Mouse (Mus musculus) Patski (cell line): Measurements from ENCODE around the gene Fam129a. TPM values are rescaled to one million over a fixed set of nuclear protein-coding genes. Genes with fewer than 3 reads are reported as not detected.

Source experiments
- ATAC-seq: fragments of 100-300 bp; one replicate; pipeline ENCODE4 v1.8.0; 2021
- CTCF ChIA-PET: fragments of 350-600 bp; sonication (Branson Sonifier 250); formaldehyde crosslinking; loops from one replicate; lab custom pipeline; 2022; ENCODE audit warnings: inconsistent platforms; lab: Charles Lee
- POLR2A ChIA-PET: fragments of 350-600 bp; sonication (Branson Sonifier 250); formaldehyde crosslinking; loops from one replicate; lab custom pipeline; 2022; ENCODE audit warnings: antibody characterized with exemption, inconsistent platforms; lab: Charles Lee
- DNase-seq: peaks from one replicate; pipeline ENCODE4 v3.0.0-alpha.2; 2011; ENCODE audit warnings: low read depth, low spot score
- H3K27me3 ChIP-seq: fragments of 371-371 bp; one replicate; pipeline ENCODE4 v1.5.1; 2021
- CTCF ChIP-seq: fragments of 100-300 bp; IDR thresholded peaks from one replicate; pipeline ENCODE4 v1.5.1; 2021
- in situ Hi-C: fragments of 300-500 bp; cut with MboI; formaldehyde crosslinking; loops from 3 replicates; pipeline ENCODE4 v1.11.1; 2018; ENCODE audit warnings: low pct_unique_long_range_greater_than_20kb, mixed read lengths
- polyA plus RNA-seq: library from polyadenylated mRNA; unstranded; gene quantifications from one replicate; pipeline ENCODE4 v1.2.3, GENCODE M21; 2021

Gene Fam129a
- polyA plus RNA-seq, 1 experiment from 2014 or later: 0.27 TPM

DNA sequence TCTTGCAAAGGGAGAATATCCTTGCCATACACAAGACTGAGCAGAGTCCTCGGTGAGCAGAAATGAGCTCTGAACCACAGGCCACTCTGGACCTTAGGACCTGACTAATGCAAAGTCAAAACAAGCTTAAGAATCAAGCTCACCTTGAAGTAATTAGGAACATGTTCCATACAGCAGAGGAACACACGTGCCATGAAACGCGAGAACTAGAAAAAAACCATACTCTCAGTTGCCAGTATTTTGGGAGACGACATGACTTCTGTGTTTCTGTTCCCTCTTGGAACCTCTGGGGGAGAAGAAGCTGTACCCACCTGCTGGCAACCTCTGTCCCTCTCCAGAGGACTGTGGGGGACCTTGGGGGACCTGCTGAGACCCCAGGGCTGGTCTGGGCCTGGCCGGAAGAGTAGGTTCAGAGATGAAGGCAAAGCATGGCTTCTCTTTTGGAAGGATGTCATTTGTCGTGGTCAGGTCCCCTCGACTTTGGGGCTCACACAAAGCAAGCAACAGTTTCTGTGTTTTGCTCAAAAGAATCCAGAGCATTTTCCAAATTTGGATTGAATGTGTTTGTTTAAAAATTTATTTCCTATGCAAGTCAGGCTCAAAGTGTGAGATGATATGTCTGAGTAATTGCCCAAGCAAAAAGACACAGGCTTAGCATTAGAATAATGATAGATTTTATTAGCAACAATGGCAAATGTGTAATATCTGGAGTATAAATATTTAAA, 12.6 kb downstream of the Fam129a start:
- no peaks in the 10 kb centered on the region for H3K27me3 ChIP-seq
- DNase-seq (no peak), ATAC-seq (no peak)
- in situ Hi-C loops: no loop called here
- POLR2A ChIA-PET: no interaction called here
- no peak for TF ChIP-seq CTCF
- CTCF ChIA-PET: no interaction called here

DNA sequence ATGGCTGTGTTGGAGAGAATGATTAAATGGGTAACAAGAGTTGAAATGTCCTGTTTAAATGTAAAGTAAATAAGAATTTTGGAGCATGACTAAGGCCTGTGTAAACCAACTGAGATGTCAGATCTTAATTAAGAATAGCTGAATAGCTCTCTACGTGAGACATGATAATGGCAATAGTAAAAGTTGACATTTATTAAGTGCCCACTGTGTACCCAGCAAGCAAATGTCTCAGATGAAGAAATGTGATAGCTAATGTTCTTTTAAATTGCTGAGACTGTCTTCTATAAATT, 13.1 kb downstream of the Fam129a start:
- POLR2A ChIA-PET: no interaction called here
- no peak for TF ChIP-seq CTCF
- ATAC-seq (no peak), DNase-seq (no peak)
- CTCF ChIA-PET: no interaction called here
- in situ Hi-C loops: no loop called here
- H3K27me3 ChIP-seq: no peaks in the 10 kb centered on the region

DNA sequence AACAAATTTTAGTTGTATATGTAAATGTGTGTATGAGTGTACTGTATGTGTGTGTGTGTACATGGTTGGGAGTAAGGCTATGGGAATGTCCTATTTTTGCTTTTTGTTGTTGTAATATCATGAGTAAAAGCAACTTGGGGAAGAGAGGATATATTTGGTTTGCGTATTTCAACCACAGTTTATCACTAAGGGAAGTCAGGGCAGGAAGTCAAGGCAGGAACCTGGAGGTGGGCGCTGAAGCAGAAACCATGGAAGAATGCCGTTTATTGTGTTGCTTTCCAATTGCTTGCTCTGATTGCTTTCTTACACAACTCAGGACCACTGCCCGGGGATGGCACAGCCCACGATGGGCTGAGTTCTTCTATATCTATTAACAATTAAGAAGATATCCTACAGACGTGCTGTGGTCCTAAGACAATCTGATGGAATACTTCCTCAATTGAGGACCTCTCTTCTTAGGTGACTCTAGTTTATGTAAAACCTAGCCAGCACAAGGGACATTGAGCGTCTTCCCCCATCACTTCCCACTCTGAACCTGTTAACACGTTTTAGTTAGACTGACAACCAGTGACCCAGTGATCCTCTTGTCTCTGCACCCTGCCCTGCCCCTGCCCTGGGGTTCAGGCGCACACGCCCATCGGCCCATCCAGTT, 13.7 kb downstream of the Fam129a start:
- DNase-seq (no peak), ATAC-seq (no peak)
- H3K27me3 ChIP-seq: no peaks in the 10 kb centered on the region
- POLR2A ChIA-PET: no interaction called here
- TF ChIP-seq CTCF: no peak
- CTCF ChIA-PET: no interaction called here
- in situ Hi-C loops: no loop called here

DNA sequence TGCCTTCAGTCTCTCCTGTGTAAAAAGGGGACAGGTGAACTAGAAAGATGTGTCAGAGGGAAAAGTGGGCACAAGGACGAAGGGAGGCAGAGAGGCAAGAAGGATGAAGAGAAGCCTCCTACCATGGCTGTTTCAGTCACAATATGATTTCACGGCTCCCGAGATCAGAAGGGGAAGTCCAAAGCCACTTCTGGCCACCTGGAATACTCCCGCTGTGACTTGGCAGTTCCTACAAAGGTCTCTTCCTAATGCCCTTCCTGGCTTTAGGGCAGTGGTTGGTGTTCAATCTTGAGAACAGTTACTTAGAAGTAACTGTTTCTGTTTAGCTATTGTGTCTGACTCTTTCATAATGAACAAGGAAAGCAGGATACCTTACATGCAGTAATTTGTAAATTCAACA, 14.7 kb downstream of the Fam129a start:
- ATAC-seq: no peak
- ChIA-PET POLR2A (no interaction called here), CTCF (interaction anchor here (0.8 kb wide), 1 partner anchor 20 kb away, joined by 3 read pairs; no protein-coding TSS in a partner anchor)
- in situ Hi-C loops: no loop called here
- no peak for DNase-seq
- no peaks in the 10 kb centered on the region for H3K27me3 ChIP-seq
- no peak for TF ChIP-seq CTCF

DNA sequence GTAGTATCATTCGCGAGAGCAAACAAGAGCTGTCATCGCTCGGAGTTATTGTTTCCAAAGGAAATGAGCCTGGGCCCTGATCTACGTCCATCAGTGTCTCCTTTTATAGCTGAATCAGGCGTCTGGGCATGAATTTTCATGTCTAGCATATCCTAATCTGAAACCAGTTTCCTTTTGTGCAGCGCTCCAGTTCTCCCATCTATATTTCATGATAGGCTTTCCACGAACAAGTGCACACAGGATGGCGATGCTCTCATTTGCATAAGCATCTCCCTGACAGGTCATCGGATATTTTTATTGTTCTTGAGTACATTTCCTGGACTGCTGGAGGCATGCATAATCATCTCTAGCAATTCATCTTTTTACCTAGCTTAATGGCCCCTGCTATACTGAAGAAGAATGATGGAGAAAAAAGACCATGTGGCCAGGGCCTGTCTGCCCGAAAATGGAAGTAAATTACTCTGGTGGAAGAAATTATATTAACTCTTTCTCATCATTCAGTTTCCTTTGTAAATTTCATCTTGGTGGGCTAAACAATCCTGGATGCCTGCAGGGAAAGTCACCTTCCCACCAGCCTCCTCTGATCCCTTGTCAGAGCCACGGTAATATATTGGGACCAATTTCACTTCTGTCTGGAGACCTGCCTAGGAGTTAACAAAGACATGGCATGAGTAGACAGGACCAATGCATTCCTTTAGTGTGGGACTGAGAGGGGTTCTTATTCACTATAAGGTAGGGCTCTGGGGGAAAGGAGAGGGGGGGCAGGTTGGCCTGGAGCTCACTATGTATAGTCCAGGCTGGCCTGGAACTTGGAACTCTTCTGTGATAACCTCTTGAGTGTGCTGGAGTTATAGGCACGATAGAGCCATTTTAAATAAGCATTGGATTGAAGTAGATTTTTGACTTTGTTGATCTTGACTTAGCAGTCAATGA, 21.4 kb downstream of the Fam129a start:
- ChIA-PET POLR2A (interaction anchor here (0.5 kb wide), 1 partner anchor 26 kb away, joined by 3 read pairs; no protein-coding TSS in a partner anchor), CTCF (interaction anchor here (1.2 kb wide), 1 partner anchor 11 kb away, joined by 3 read pairs; no protein-coding TSS in a partner anchor)
- H3K27me3 ChIP-seq: no peaks in the 10 kb centered on the region
- no peak for DNase-seq
- in situ Hi-C loops: no loop called here
- no peak for ATAC-seq
- TF ChIP-seq CTCF: no peak

DNA sequence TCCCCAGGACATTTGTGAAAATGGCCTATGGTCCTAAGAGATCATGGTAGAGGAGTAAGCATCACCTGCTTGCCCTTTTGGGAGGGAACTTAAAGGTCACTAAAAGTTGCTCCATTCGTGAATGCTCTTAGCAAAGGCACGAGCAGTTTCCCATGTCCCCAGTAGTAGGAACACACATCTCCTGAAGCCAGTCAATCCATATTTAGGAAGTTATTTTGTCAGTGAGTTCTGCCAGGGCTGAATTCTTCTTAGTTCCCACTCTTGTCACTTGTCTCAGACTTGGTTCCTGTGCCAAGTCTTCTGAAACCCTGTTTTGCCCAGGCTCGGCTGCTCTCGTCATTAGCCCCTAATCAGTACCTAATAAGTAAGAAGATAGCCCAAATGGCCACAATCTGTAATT, 23.9 kb downstream of the Fam129a start:
- no peak for TF ChIP-seq CTCF
- CTCF ChIA-PET: no interaction called here
- in situ Hi-C loops: no loop called here
- H3K27me3 ChIP-seq: no peaks in the 10 kb centered on the region
- DNase-seq (no peak), ATAC-seq (no peak)
- POLR2A ChIA-PET: no interaction called here

DNA sequence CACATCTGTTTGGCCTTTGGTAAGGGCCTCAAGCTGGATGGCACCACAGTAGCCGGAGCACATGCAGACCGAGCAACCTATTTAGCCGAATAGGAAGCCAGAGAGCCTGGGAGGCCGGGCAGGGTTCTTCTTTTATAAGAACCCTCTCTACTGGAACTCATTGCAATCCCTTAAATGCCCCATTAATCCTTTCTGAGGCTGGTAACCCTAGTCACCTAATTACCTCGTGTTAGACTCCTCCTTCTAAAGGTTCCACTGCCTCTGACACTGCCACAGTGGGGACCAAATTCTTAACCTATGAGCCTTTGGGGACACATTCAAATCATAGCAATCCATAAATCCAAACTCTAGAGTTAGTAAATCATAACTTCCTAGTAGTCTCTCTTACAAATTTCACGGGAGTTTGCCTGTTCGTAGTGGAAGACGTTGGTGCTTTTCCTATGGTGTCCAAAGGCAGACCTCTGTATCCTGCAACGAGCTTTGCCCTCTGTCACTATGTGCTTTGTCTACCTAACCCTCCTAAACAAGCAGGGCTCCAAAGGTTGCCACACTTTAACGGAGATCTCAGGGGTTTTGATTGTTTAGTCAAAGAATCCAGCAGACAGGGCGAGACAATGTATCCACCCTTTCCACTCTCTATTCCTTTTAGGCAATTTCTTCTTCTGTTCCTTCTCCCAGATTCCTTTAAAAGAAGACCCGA, 24.8 kb downstream of the Fam129a start:
- POLR2A ChIA-PET: no interaction called here
- in situ Hi-C loops: no loop called here

DNA sequence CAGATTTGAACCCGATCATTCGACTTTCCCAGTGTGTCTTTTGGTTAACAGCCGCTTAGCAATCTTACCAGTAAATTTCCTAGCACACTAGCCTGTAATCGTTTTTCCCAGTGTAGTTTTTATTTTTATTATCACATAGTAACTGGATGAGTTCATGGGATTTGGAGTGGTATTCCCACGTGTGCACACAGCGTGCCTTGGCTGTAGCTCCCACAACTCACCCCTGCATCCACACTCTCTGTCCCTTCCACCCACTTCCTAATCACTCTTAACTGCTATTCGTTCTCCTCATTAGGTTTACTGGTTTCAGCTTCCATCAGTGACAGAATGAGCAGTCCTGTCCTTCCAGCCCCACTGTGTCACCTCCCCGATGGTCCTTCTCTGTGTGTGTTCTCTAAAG, 25.6 kb downstream of the Fam129a start:
- no peak for TF ChIP-seq CTCF
- POLR2A ChIA-PET: interaction anchor here (1.1 kb wide), 1 partner anchor 8 kb away, joined by 3 read pairs; no protein-coding TSS in a partner anchor
- in situ Hi-C loops: no loop called here
- ATAC-seq: no peak
- H3K27me3 ChIP-seq: no peaks in the 10 kb centered on the region
- CTCF ChIA-PET: no interaction called here
- no peak for DNase-seq

More for the DNA sequence above, 24.8 kb downstream of the Fam129a start:
- no peak for DNase-seq
- H3K27me3 ChIP-seq: no peaks in the 10 kb centered on the region
- TF ChIP-seq CTCF: no peak
- ATAC-seq: peak; percentile 44
- CTCF ChIA-PET: no interaction called here

DNA sequence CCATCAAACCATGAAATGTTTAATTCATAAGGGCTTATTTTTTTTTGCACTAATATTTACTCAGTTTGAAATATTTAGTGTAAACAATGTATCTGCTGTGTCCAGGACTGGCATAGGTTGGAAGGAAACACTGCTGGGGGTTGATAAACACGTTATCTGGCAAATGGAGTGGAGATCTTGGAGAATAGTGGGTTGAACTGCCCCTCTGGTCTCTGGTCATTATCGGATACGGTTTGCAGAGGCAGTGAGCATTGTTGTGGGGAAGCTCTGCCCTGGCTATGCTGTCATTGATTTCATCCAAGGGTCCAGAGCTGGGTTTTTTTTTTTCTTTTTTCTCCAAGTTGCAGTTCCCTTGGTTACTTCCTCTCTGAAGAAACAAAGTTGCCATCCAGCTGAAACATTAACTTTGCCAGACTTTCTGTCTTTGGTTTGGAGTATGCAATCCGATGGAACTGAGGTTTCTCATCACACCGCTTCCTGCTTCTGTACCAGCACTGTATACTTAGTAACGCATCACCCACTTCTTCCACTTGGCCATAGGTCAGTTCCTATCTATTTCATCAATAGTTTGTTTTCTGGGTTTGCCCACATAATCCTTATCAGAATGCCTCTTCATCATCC, 26.8 kb downstream of the Fam129a start:
- TF ChIP-seq CTCF: no peak
- ChIA-PET POLR2A (interaction anchor here (1.1 kb wide), 1 partner anchor 10 kb away, joined by 3 read pairs; no protein-coding TSS in a partner anchor), CTCF (interaction anchor here (0.8 kb wide), 1 partner anchor 18 kb away, joined by 3 read pairs; no protein-coding TSS in a partner anchor)
- H3K27me3 ChIP-seq: no peaks in the 10 kb centered on the region
- in situ Hi-C loops: no loop called here
- DNase-seq (no peak), ATAC-seq (no peak)
